Mouse (Mus musculus) stomach, embryonic 15.5 days (tissue): ENCODE results near the gene Gm16427. TPM values are rescaled to one million over a fixed set of nuclear protein-coding genes. Genes with fewer than 3 reads are reported as not detected.
"Not testable (repeated sequence)": the region's sequence is repeated elsewhere in the genome, so short reads cannot be mapped to it uniquely, and the experiment has no call there.

Experiments used
- ATAC-seq: fragments of 200-750 bp; cut with Nextera tagmentation; 2 replicates; pipeline ENCODE4 v1.8.0; 2017; ENCODE audit warnings: low read depth, moderate number of reproducible peaks, moderate TSS enrichment; ENCODE audit not compliant: insufficient read depth, low FRiP score
- H3K27ac ChIP-seq: fragments of 300-500 bp; sonication (generic); 2 replicates; pipeline ENCODE4 v1.5.1; 2015; ENCODE audit warnings: mild to moderate bottlenecking, inconsistent platforms
- H3K27me3 ChIP-seq: fragments of 300-500 bp; sonication (generic); replicated peaks from 2 replicates; pipeline ENCODE4 v1.6.1; 2015; ENCODE audit warnings: inconsistent platforms
- H3K36me3 ChIP-seq: fragments of 300-500 bp; sonication (generic); 2 replicates; pipeline ENCODE4 v1.6.1; 2015; ENCODE audit warnings: inconsistent platforms
- H3K4me1 ChIP-seq: fragments of 300-500 bp; sonication (generic); 2 replicates; pipeline ENCODE4 v1.6.1; 2015; ENCODE audit warnings: inconsistent platforms
- H3K4me2 ChIP-seq: fragments of 300-500 bp; sonication (generic); 2 replicates; pipeline ENCODE4 v1.6.1; 2015; ENCODE audit warnings: mild to moderate bottlenecking, inconsistent platforms
- H3K4me3 ChIP-seq: fragments of 300-500 bp; sonication (generic); replicated peaks from 2 replicates; pipeline ENCODE4 v1.5.1; 2015; ENCODE audit warnings: inconsistent platforms
- H3K9ac ChIP-seq: fragments of 300-500 bp; sonication (generic); 2 replicates; pipeline ENCODE4 v1.6.1; 2015; ENCODE audit warnings: inconsistent platforms
- H3K9me3 ChIP-seq: fragments of 300-500 bp; sonication (generic); 2 replicates; pipeline ENCODE4 v1.6.1; 2016; ENCODE audit warnings: inconsistent platforms
- WGBS: fragments of 180-500 bp; shearing (Covaris S2); methylation state at CpG from one replicate; pipeline ENCODE4 v1.1.7; 2015; 5-methylcytosine and 5-hydroxymethylcytosine counted together
- polyA plus RNA-seq: library from polyadenylated mRNA; unstranded; fragments of >200 nt; fragmentation: Nextera tagmentation; extraction: Ambion mirVana; gene quantifications from 2 replicates; pipeline ENCODE4 v1.2.1, GENCODE M21; 2015

The Gm16427 gene
- not detected in 2 replicates for polyA plus RNA-seq

GRCm38 (mm10) chr5:93540100-93540499 is at the start of gene Gm16427:
Gene Gm16427 (minus strand): TSS chr5:93540200.
- 78% methylated on average over 2 of the region's 3 CpGs for WGBS
- H3K27ac ChIP-seq, H3K9me3 ChIP-seq, H3K4me2 ChIP-seq, H3K36me3 ChIP-seq, H3K4me1 ChIP-seq, H3K9ac ChIP-seq, H3K27me3 ChIP-seq, ATAC-seq, H3K4me3 ChIP-seq: not testable (repeated sequence)

Other genes with a start within 250 kb of the Gm16427 start
- gene C87414, start 131.4 kb upstream of the Gm16427 start, polyA plus RNA-seq = not detected in 2 replicates